Mouse (Mus musculus) spleen, adult 2 months (tissue): ENCODE measurements around the gene Arpc1b. TPM values are rescaled to one million over a fixed set of nuclear protein-coding genes. Genes with fewer than 3 reads are reported as not detected.
"Not testable (repeated sequence)": the region's sequence is repeated elsewhere in the genome, so short reads cannot be mapped to it uniquely, and the experiment has no call there.

Experiments
- DNase-seq, 2 experiments: peaks; one replicate each; pipeline versions ENCODE4 v3.0.0 to v3.0.0-alpha.2; 2012 to 2021; ENCODE audit warnings: low spot score in 2 of 2, low read depth in 1 of 2
- H3K27ac ChIP-seq: fragments of 200-500 bp; 2 replicates; pipeline ENCODE4 v1.5.1; 2012; ENCODE audit warnings: low read length, inconsistent platforms; ENCODE audit not compliant: insufficient read depth
- H3K27me3 ChIP-seq: fragments of 200-500 bp; 2 replicates; pipeline ENCODE4 v1.6.1; 2012; ENCODE audit warnings: mild to moderate bottlenecking, moderate library complexity, low read length, inconsistent platforms; ENCODE audit not compliant: control insufficient read depth, insufficient read depth
- H3K36me3 ChIP-seq: fragments of 200-500 bp; 2 replicates; pipeline ENCODE4 v1.6.1; 2012; ENCODE audit warnings: mild to moderate bottlenecking, low read length, inconsistent platforms; ENCODE audit not compliant: control insufficient read depth, insufficient read depth
- H3K4me1 ChIP-seq: fragments of 200-500 bp; 2 replicates; pipeline ENCODE4 v1.6.1; 2011; ENCODE audit warnings: inconsistent platforms; ENCODE audit not compliant: control insufficient read depth, insufficient read depth, insufficient read length
- H3K4me3 ChIP-seq: fragments of 200-500 bp; 2 replicates; pipeline ENCODE4 v1.5.1; 2011; ENCODE audit warnings: mild to moderate bottlenecking, inconsistent platforms; ENCODE audit not compliant: insufficient read depth, insufficient read length; ENCODE audit errors: extremely low read depth
- CTCF ChIP-seq: fragments of 200-500 bp; IDR thresholded peaks from 2 replicates; pipeline ENCODE4 v1.5.1; 2011; ENCODE audit warnings: mild to moderate bottlenecking, inconsistent platforms; ENCODE audit not compliant: insufficient read depth, insufficient read length, insufficient replicate concordance; ENCODE audit errors: extremely low read depth
- POLR2A ChIP-seq: fragments of 200-500 bp; IDR thresholded peaks from 2 replicates; pipeline ENCODE4 v1.6.1; 2011; ENCODE audit warnings: low read depth, low read length, inconsistent platforms
- WGBS: fragments of 180-500 bp; shearing (Covaris S2); methylation state at CpG from one replicate; pipeline ENCODE4 v1.1.7; 2018; 5-methylcytosine and 5-hydroxymethylcytosine counted together
- polyA plus RNA-seq: library from polyadenylated mRNA; depleted of rRNA; stranded (reverse); fragments of >200 nt; gene quantifications from 2 replicates; pipeline ENCODE4 v1.2.3, GENCODE M21; 2012

Arpc1b gene
- polyA plus RNA-seq, 1 experiment: 780 TPM

GRCm38 (mm10) chr5:145098340-145098821 is 15.6 kb upstream of the Arpc1b start:
- H3K27ac ChIP-seq: no peak overlapping the region
- H3K27me3 ChIP-seq: no peaks in the 10 kb centered on the region
- TF ChIP-seq CTCF (no peak), POLR2A (no peak)
- no peak for DNase-seq
- 83% methylated on average over 10 of the region's 10 CpGs for WGBS
- H3K4me3 ChIP-seq: no peak overlapping the region
- peaks cover 53% of the 10 kb centered on the region for H3K36me3 ChIP-seq
- no peaks in the 10 kb centered on the region for H3K4me1 ChIP-seq

GRCm38 (mm10) chr5:145100960-145101359 is 13.1 kb upstream of the Arpc1b start:
- Histone ChIP-seq H3K4me1 (no peaks in the 10 kb centered on the region), H3K27ac (no peak overlapping the region), H3K36me3 (peaks cover 56% of the 10 kb centered on the region), H3K27me3 (no peaks in the 10 kb centered on the region), H3K4me3 (no peak overlapping the region)
- TF ChIP-seq CTCF (no peak), POLR2A (no peak)
- 93% methylated on average over 9 of the region's 9 CpGs for WGBS
- no peak for DNase-seq

GRCm38 (mm10) chr5:145101451-145101850 is 12.6 kb upstream of the Arpc1b start:
- 96% methylated on average over 11 of the region's 11 CpGs for WGBS
- not testable (repeated sequence) for DNase-seq, H3K27me3 ChIP-seq, H3K4me1 ChIP-seq, H3K4me3 ChIP-seq, H3K27ac ChIP-seq
- H3K36me3 ChIP-seq: peaks cover 58% of the 10 kb centered on the region

- H3K27me3 ChIP-seq: no peaks in the 10 kb centered on the region
- 77% methylated on average over 4 of the region's 4 CpGs for WGBS
- no peaks in the 10 kb centered on the region for H3K4me1 ChIP-seq
- peaks cover 56% of the 10 kb centered on the region for H3K36me3 ChIP-seq
- TF ChIP-seq CTCF: no peak
- DNase-seq: no peak
- no peak overlapping the region for H3K27ac ChIP-seq
- H3K4me3 ChIP-seq: no peak overlapping the region
These were observed 11.3 kb upstream of the Arpc1b start for GRCm38 (mm10) chr5:145102706-145103105.

- Histone ChIP-seq H3K27me3 (no peaks in the 10 kb centered on the region), H3K27ac (no peak overlapping the region), H3K36me3 (peaks cover 55% of the 10 kb centered on the region), H3K4me1 (no peaks in the 10 kb centered on the region), H3K4me3 (no peak overlapping the region)
- no peak for DNase-seq
- TF ChIP-seq CTCF: no peak
- no peak for TF ChIP-seq POLR2A
- WGBS: 97% methylated on average over 9 of the region's 9 CpGs
These were observed 9.7 kb upstream of the Arpc1b start for GRCm38 (mm10) chr5:145104328-145104727.

- Histone ChIP-seq H3K27ac (no peak overlapping the region), H3K27me3 (no peaks in the 10 kb centered on the region), H3K4me1 (no peaks in the 10 kb centered on the region), H3K4me3 (no peak overlapping the region), H3K36me3 (peaks cover 53% of the 10 kb centered on the region)
- no peak for DNase-seq
- TF ChIP-seq POLR2A (no peak), CTCF (no peak)
- WGBS: 93% methylated on average over 9 of the region's 9 CpGs
These were observed 8.2 kb upstream of the Arpc1b start for GRCm38 (mm10) chr5:145105694-145106275.

GRCm38 (mm10) chr5:145110401-145110800 is 3.6 kb upstream of the Arpc1b start:
- H3K27ac ChIP-seq: no peak overlapping the region
- no peak overlapping the region for H3K4me3 ChIP-seq
- H3K36me3 ChIP-seq: peaks cover 28% of the 10 kb centered on the region
- WGBS: 95% methylated on average over 6 of the region's 6 CpGs
- H3K4me1 ChIP-seq: peaks cover 4% of the 10 kb centered on the region; the same call in 1 of the 2 replicates
- DNase-seq: no peak
- no peaks in the 10 kb centered on the region for H3K27me3 ChIP-seq
- TF ChIP-seq POLR2A (no peak), CTCF (no peak)
